Mouse (Mus musculus): ENCODE measurements at regions not wholly inside any gene's neighbourhood (a gene's known extent, or its start where the extent isn't known, plus 50 kb on each side); places are given as distances from the start of the nearest gene placed in this dataset.
A peak's percentile ranks its signal among the peaks of the same experiment; 100 is the strongest.
"Not testable (repeated sequence)": the region's sequence is repeated elsewhere in the genome, so short reads cannot be mapped to it uniquely, and the experiment has no call there.

GRCm38 (mm10) chr17:17293932-17294534, 80.1 kb upstream of the Riok2 start:
- intact Hi-C loops (cut with DNase I), result not testable (repeated sequence)
- peak; percentile 81 for DNase-seq

- DNase-seq; intact Hi-C loops (cut with DNase I): not testable (repeated sequence)
Observed at GRCm38 (mm10) chr17:17295037-17295436, 79.1 kb upstream of the Riok2 start.

GRCm38 (mm10) chr17:17303496-17303895, 70.6 kb upstream of the Riok2 start:
- DNase-seq; intact Hi-C loops (cut with DNase I): not testable (repeated sequence)

Data from left cerebral cortex, postnatal 4 days (tissue).